Mouse (Mus musculus): ENCODE results near the gene Sirt4. TPM values are rescaled to one million over a fixed set of nuclear protein-coding genes. Genes with fewer than 3 reads are reported as not detected.

Sirt4 gene
- polyA plus RNA-seq, 1 experiment from 2014 or later: 18.5 TPM

- Histone ChIP-seq H3K27me3 (ENCODE audit: low read depth, poor library complexity, severe bottlenecking) (peaks cover 29% of the 10 kb centered on the region), H3K4me1 (peaks cover 21% of the 10 kb centered on the region), H3K9me3 (replicated peaks) (no peaks in the 10 kb centered on the region), H3K36me3 (no peaks in the 10 kb centered on the region), H3K4me3 (no peak overlapping the region), H3K27ac (no peak overlapping the region)
- 88% methylated on average over 18 of the region's 18 CpGs for WGBS
- DNase-seq (ENCODE audit: low spot score): no peak
Observed at GRCm38 (mm10) chr5:115485489-115486205, 1.1 kb upstream of the Sirt4 start.

- Histone ChIP-seq H3K27me3 (ENCODE audit: low read depth, poor library complexity, severe bottlenecking) (peaks cover 36% of the 10 kb centered on the region), H3K9me3 (replicated peaks) (no peaks in the 10 kb centered on the region), H3K36me3 (no peaks in the 10 kb centered on the region), H3K4me1 (peaks cover 27% of the 10 kb centered on the region), H3K27ac (no peak overlapping the region), H3K4me3 (peak overlapping the region; percentile 53)
- no peak for DNase-seq (ENCODE audit: low spot score)
- WGBS: 64% methylated on average over 5 of the region's 5 CpGs
Observed at GRCm38 (mm10) chr5:115484996-115485395, 471 bp upstream of the Sirt4 start.

GRCm38 (mm10) chr5:115483385-115483784 is 1.1 kb downstream of the Sirt4 start:
- WGBS: 20% methylated on average over 6 of the region's 6 CpGs
- no peaks in the 10 kb centered on the region for H3K9me3 ChIP-seq (replicated peaks)
- H3K4me3 ChIP-seq: peak overlapping the region; percentile 34; the same call in 1 of the 2 replicates
- peaks cover 45% of the 10 kb centered on the region for H3K27me3 ChIP-seq (ENCODE audit: low read depth, poor library complexity, severe bottlenecking)
- peaks cover 22% of the 10 kb centered on the region for H3K4me1 ChIP-seq
- no peak overlapping the region for H3K27ac ChIP-seq
- H3K36me3 ChIP-seq: peaks cover 5% of the 10 kb centered on the region
- no peak for DNase-seq (ENCODE audit: low spot score)

DNA sequence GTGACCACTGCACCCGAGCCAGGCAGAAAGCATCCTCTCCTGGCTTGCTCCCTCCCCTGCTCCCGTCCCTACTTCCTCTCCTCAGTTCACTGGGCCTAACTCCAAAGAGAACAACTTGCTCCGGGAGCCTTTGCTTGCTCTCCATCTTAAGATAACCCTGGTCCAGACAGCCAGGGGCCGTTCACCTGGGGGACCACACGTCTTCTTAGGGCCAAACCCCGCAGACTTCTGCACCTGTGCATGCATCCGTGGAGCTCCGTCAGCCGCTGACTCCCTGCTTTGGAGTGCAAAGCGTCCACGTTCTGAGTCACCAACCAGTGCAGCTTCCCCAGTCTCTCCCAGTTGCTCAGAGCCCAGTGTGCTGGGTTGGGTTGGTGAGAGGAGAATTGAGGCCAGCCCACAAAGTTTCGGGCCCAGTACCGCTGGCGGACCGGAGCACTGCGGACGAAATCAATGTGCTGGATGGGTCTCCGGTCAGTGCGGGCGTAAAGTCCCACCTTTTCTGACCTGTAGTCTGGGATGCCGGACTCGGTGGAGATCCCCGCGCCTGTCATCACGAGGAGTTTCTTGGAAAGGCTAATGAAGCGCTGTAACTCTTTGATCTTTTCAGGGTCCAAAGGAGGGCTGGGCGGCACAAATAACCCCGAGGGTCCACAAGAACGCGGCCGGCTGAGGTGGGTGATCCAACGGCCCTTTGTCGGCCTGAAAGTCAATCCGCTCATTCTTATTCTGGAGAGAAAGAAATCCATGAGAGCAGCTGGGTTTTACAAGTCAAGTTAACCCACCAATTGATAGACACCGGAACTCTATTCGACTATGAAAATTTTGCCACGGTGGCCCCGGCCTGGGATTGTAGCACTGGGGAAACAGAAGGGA is 1.9 kb downstream of the Sirt4 start:
- Histone ChIP-seq H3K27me3 (ENCODE audit: low read depth, poor library complexity, severe bottlenecking) (peaks cover 45% of the 10 kb centered on the region), H3K9me3 (replicated peaks) (no peaks in the 10 kb centered on the region), H3K27ac (no peak overlapping the region), H3K4me1 (peaks cover 22% of the 10 kb centered on the region), H3K4me3 (peak overlapping the region; percentile 34), H3K36me3 (peaks cover 5% of the 10 kb centered on the region)
- WGBS: 24% methylated on average over 38 of the region's 38 CpGs
- DNase-seq (ENCODE audit: low spot score): no peak

DNA sequence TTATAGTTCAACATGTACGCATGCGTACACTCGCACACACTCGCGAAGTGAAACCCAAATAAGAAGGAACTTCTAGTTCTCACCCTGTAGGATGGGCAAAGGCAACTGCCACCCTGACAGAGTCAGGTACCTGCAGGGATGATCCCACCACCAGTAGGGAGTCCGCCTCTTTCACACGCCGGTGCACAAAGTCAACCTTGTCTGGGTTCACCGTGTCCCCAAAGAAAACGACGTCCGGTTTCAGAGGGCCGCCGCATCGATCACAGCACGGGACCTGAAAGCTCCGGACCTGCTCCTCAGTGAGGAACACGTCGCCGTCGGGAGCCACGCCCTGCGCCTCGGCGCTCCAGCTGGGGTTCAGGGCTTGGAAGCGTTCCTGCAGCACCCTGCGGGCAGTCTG is 4.4 kb downstream of the Sirt4 start:
- peaks cover 36% of the 10 kb centered on the region for H3K4me1 ChIP-seq
- peaks cover 45% of the 10 kb centered on the region for H3K27me3 ChIP-seq (ENCODE audit: low read depth, poor library complexity, severe bottlenecking)
- no peak overlapping the region for H3K27ac ChIP-seq
- no peak for DNase-seq (ENCODE audit: low spot score)
- H3K4me3 ChIP-seq: peak overlapping the region; percentile 34
- WGBS: 19% methylated on average over 27 of the region's 27 CpGs
- no peaks in the 10 kb centered on the region for H3K9me3 ChIP-seq (replicated peaks)
- H3K36me3 ChIP-seq: peaks cover 9% of the 10 kb centered on the region

DNA sequence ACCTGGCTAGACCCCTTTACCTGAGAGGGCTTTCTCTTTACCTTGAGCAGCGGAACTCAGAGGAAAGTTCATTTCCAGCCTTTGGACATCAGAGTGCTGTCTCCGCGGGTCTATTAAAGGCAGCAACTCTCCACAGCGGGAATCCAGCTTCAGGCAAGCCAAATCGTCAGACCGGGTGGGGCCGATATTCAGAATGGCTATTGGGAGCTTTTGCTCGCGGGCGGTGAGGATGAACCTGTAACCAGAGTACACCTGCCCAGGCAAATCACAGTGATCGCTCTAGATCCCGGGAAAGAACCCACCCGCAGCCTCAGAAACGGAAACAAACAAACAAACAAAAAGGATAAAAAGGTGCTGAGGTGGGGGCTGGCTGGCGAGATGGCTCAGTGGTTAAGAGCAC is 5.0 kb downstream of the Sirt4 start:
- H3K36me3 ChIP-seq: peaks cover 9% of the 10 kb centered on the region
- H3K9me3 ChIP-seq (replicated peaks): no peaks in the 10 kb centered on the region
- no peak overlapping the region for H3K4me3 ChIP-seq
- DNase-seq (ENCODE audit: low spot score): no peak
- H3K27me3 ChIP-seq (ENCODE audit: low read depth, poor library complexity, severe bottlenecking): peaks cover 45% of the 10 kb centered on the region
- WGBS: 36% methylated on average over 15 of the region's 15 CpGs
- H3K27ac ChIP-seq: no peak overlapping the region
- peaks cover 31% of the 10 kb centered on the region for H3K4me1 ChIP-seq

GRCm38 (mm10) chr5:115476107-115476727 is 8.3 kb downstream of the Sirt4 start:
- DNase-seq (ENCODE audit: low spot score): no peak
- 34% methylated on average over 12 of the region's 12 CpGs for WGBS

DNA sequence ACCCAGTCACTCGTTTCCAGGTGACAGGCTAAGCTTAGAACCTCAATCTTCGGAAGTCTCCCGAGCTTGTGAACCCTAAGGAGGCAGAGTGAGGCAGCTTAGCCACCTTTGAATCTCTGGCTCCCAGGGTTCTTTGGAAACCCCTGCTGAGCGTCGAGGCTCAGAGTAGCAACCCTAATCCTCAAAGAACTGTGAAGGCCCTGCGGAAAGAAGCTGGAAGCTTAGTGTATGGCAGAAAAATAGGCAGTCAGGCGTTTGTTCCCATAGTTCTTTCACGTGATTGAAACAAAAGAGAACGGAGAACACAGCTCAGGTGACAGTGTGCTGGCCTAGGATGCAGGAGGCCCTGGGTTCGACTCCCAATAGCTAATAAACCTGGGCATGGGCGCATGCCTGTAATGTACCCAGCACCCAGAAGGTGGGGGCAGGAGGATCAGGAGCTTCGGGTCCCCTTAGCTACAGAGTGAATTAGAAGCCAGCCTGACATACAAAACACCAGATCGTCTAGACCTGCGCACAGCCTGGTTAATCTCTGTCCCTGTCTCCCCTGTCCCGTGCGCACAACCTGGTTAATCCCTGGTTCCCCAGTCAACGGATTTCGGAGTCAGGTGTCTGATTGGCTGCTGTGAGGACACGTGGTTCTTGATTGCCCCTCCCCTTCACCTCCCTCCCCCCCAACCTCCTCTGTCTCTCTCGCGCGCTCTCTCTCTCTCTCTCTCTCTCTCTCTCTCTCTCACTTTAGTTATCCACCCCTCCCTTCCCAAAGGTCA is 9.0 kb downstream of the Sirt4 start:
- DNase-seq (ENCODE audit: low spot score): peak; percentile 74
- 17% methylated on average over 22 of the region's 22 CpGs for WGBS

More at GRCm38 (mm10) chr5:115476107-115476727, 8.3 kb downstream of the Sirt4 start:
- H3K36me3 ChIP-seq: peaks cover 9% of the 10 kb centered on the region
- H3K27me3 ChIP-seq (ENCODE audit: low read depth, poor library complexity, severe bottlenecking): peaks cover 21% of the 10 kb centered on the region
- peak overlapping the region; percentile 50 for H3K4me3 ChIP-seq
- H3K27ac ChIP-seq: peak overlapping the region; percentile 83
- no peaks in the 10 kb centered on the region for H3K9me3 ChIP-seq (replicated peaks)
- peaks cover 19% of the 10 kb centered on the region for H3K4me1 ChIP-seq

DNA sequence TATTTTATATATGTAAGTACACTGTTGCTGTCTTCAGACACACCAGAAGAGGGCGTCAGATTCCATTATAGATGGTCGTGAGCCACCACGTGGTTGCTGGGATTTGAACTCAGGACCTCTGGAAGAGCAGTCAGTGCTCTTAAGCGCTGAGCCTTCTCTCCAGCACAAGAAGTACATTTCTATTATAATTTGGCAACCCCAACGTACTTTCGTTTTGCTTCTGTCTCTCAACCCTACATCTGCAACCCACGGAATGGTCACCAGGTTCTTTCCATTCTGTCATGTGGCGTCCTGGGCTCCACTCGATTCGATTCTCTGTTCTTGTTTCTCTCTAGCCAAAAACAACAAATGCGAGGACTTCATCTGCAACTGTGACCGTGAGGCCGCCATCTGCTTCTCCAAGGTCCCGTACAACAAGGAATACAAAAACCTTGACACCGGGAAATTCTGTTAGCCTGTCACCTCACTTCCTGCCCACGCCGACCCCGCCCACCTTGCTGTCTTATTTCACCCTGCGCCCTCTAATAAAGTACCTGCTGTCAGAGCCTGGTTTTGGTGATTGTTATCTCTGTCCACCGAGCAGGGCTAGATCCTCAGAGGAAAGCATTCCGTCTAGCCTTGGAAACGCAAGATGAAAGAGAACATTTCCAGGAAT is 10.2 kb downstream of the Sirt4 start:
- H3K36me3 ChIP-seq: peaks cover 4% of the 10 kb centered on the region
- DNase-seq (ENCODE audit: low spot score): no peak
- no peak overlapping the region for H3K4me3 ChIP-seq
- peaks cover 2% of the 10 kb centered on the region for H3K27me3 ChIP-seq (ENCODE audit: low read depth, poor library complexity, severe bottlenecking)
- H3K9me3 ChIP-seq (replicated peaks): no peaks in the 10 kb centered on the region
- WGBS: 76% methylated on average over 22 of the region's 22 CpGs
- peaks cover 22% of the 10 kb centered on the region for H3K4me1 ChIP-seq
- H3K27ac ChIP-seq: no peak overlapping the region

More for the DNA sequence above, 9.0 kb downstream of the Sirt4 start:
- H3K4me1 ChIP-seq: peaks cover 22% of the 10 kb centered on the region
- H3K4me3 ChIP-seq: peak overlapping the region; percentile 50
- H3K36me3 ChIP-seq: peaks cover 9% of the 10 kb centered on the region
- peak overlapping the region; percentile 83 for H3K27ac ChIP-seq
- H3K9me3 ChIP-seq (replicated peaks): no peaks in the 10 kb centered on the region
- H3K27me3 ChIP-seq (ENCODE audit: low read depth, poor library complexity, severe bottlenecking): peaks cover 14% of the 10 kb centered on the region

GRCm38 (mm10) chr5:115473191-115473590 is 11.3 kb downstream of the Sirt4 start:
- DNase-seq (ENCODE audit: low spot score): no peak
- H3K27me3 ChIP-seq (ENCODE audit: low read depth, poor library complexity, severe bottlenecking): no peaks in the 10 kb centered on the region; the same call in 1 of the 2 replicates

GRCm38 (mm10) chr5:115470766-115471531 is 13.6 kb downstream of the Sirt4 start:
- H3K9me3 ChIP-seq (replicated peaks): no peaks in the 10 kb centered on the region
- 43% methylated on average over 20 of the region's 20 CpGs for WGBS
- no peak overlapping the region for H3K27ac ChIP-seq
- H3K4me1 ChIP-seq: peaks cover 17% of the 10 kb centered on the region
- H3K36me3 ChIP-seq: no peaks in the 10 kb centered on the region
- no peak overlapping the region for H3K4me3 ChIP-seq
- peak; percentile 63 for DNase-seq (ENCODE audit: low spot score)
- H3K27me3 ChIP-seq (ENCODE audit: low read depth, poor library complexity, severe bottlenecking): no peaks in the 10 kb centered on the region; the same call in 1 of the 2 replicates

More at GRCm38 (mm10) chr5:115473191-115473590, 11.3 kb downstream of the Sirt4 start:
- Histone ChIP-seq H3K36me3 (peaks cover 3% of the 10 kb centered on the region), H3K4me1 (peaks cover 22% of the 10 kb centered on the region), H3K4me3 (no peak overlapping the region), H3K27ac (no peak overlapping the region), H3K9me3 (replicated peaks) (no peaks in the 10 kb centered on the region)
- WGBS: 79% methylated on average over 10 of the region's 10 CpGs

All from limb, embryonic 10.5 days (tissue).